Mouse (Mus musculus) heart, adult 2 months (tissue): Measurements from ENCODE around the gene Btg3.

ENCODE experiments used
- CTCF ChIP-seq: fragments of 200-600 bp; IDR thresholded peaks from 2 replicates; pipeline ENCODE4 v1.8.1; 2022; ENCODE audit warnings: antibody characterized with exemption, mild to moderate bottlenecking, moderate library complexity
- EP300 ChIP-seq: fragments of 200-500 bp; IDR thresholded peaks from 2 replicates; pipeline ENCODE4 v1.6.1; 2011; ENCODE audit warnings: low read depth, low read length, control low read depth; ENCODE audit not compliant: insufficient read depth
- POLR2A ChIP-seq: fragments of 200-500 bp; IDR thresholded peaks from 2 replicates; pipeline ENCODE4 v1.6.1; 2011; ENCODE audit warnings: mild to moderate bottlenecking, low read depth, low read length, control low read depth; ENCODE audit not compliant: insufficient read depth

- TF ChIP-seq CTCF (no peak), POLR2A (no peak), EP300 (no peak)
Measured at GRCm38 (mm10) chr16:78294606-78295275, 82.3 kb downstream of the Btg3 start.
